Mouse (Mus musculus): ENCODE measurements around the gene Slc28a1. TPM values are rescaled to one million over a fixed set of nuclear protein-coding genes. Genes with fewer than 3 reads are reported as not detected.

Gene Slc28a1
- total and polyA plus RNA-seq, 3 experiments = not detected

DNA sequence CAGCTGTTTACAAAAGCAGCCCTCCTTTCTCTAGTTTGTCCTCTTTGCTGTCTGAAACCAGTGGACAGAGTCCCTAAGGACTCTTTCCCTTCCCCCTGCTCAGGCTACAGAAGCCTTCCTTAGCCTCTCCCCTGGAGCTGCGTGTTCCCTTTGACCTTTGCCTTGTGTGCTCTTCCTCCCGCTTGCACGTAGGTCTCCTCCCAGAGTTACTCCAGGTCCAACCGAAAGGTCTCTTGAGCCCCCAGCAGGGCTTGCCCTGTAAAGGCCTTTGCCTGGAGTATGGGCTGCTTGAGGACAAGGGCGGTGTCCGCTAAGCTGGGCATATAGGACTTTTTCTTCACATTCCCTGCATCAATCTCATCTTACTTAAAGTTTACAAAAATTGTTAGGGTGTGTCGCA, 104.7 kb downstream of the Slc28a1 start:
- DNase-seq (ENCODE audit: low read depth, low spot score) = no peak
- H3K4me3 ChIP-seq (ENCODE audit: control insufficient read depth in 1 of 2, insufficient read depth in 1 of 2, low read depth in 2 of 2, low read length in 2 of 2) = no peak overlapping the region
- no peaks in the 10 kb centered on the region for H3K36me3 ChIP-seq (ENCODE audit: control insufficient read depth in 1 of 2, insufficient read depth in 2 of 2, low read length in 2 of 2)
- peaks cover 0 to 8% of the 10 kb centered on the region in 2 experiments; a peak in 3 of 4 replicates for H3K27me3 ChIP-seq (ENCODE audit: control insufficient read depth in 1 of 2, insufficient read depth in 2 of 2, low read length in 2 of 2)
- no peak for TF ChIP-seq MXI1 (IDR thresholded peaks at IDR 0.05; ENCODE audit: low read depth, low read length)
- TF ChIP-seq ETS1 (IDR thresholded peaks at IDR 0.05; ENCODE audit: low read depth, low read length) = no peak
- no peak for TF ChIP-seq ZC3H11A (IDR thresholded peaks at IDR 0.05; ENCODE audit: low read depth, low read length)
- TF ChIP-seq GATA1 (IDR thresholded peaks at IDR 0.05; ENCODE audit: low read depth, low read length) = no peak
- TF ChIP-seq GABPA (IDR thresholded peaks at IDR 0.05; ENCODE audit: low read depth, low read length) = no peak
- TF ChIP-seq SIN3A (IDR thresholded peaks at IDR 0.05; ENCODE audit: low read length) = no peak
- TF ChIP-seq UBTF (IDR thresholded peaks at IDR 0.05; ENCODE audit: borderline replicate concordance, insufficient read depth, low read depth, low read length) = no peak
- TF ChIP-seq POLR2AphosphoS5 (IDR thresholded peaks at IDR 0.05; ENCODE audit: borderline replicate concordance, low read depth, low read length) = no peak
- no peak for TF ChIP-seq MAFK (IDR thresholded peaks at IDR 0.05; ENCODE audit: borderline replicate concordance, low read depth, low read length)
- no peak for TF ChIP-seq TCF12 (IDR thresholded peaks at IDR 0.05; ENCODE audit: low read depth, low read length)
- no peak for TF ChIP-seq JUND (IDR thresholded peaks at IDR 0.05; ENCODE audit: low read depth, low read length)
- TF ChIP-seq ZMIZ1 (IDR thresholded peaks at IDR 0.05; ENCODE audit: low read depth, low read length) = no peak
- TF ChIP-seq USF2 (IDR thresholded peaks at IDR 0.05; ENCODE audit: borderline replicate concordance in 1 of 2, insufficient read depth in 1 of 2, low read depth in 1 of 2, low read length in 2 of 2) = no peak
- TF ChIP-seq MAX (IDR thresholded peaks at IDR 0.05; ENCODE audit: low read length) = no peak
- TF ChIP-seq KAT2A (conservative IDR thresholded peaks at IDR 0.05; ENCODE audit: low read depth, low read length) = no peak
- no peak for TF ChIP-seq USF1 (IDR thresholded peaks at IDR 0.05; ENCODE audit: low read depth, low read length)
- no peaks in the 10 kb centered on the region for H3K4me1 ChIP-seq (ENCODE audit: control insufficient read depth in 1 of 2, insufficient read depth in 2 of 2, low read length in 2 of 2)
- H3K9ac ChIP-seq (ENCODE audit: control insufficient read depth, low read depth, low read length, poor library complexity, severe bottlenecking) = no peak overlapping the region
- H3K9me3 ChIP-seq (replicated peaks; ENCODE audit: insufficient read depth, low read length) = no peaks in the 10 kb centered on the region
- H3K79me2 ChIP-seq (ENCODE audit: control insufficient read depth, insufficient read depth, low read length, poor library complexity) = no peaks in the 10 kb centered on the region
- no peak overlapping the region for H3K27ac ChIP-seq (ENCODE audit: control insufficient read depth, low read depth, low read length)

Other genes starting within 250 kb of the Slc28a1 start
- 58.0 and 67.0 TPM in 2 replicates for gene Wdr73, start 213.5 kb upstream of the Slc28a1 start, total RNA-seq (2012; rRNA removed)
- 10 to 100 TPM in 1 of 2 experiments, not detected in 1; 57.8 TPM for gene Wdr73, start 213.5 kb upstream of the Slc28a1 start, polyA plus RNA-seq (2012; ENCODE audit: insufficient read depth in 1 of 2, insufficient read length in 2 of 2, low read depth in 1 of 2, low replicate concordance in 2 of 2, missing spikeins in 1 of 2)
- 4.4 and 4.7 TPM in 2 replicates for gene Nmb, start 209.7 kb upstream of the Slc28a1 start, total RNA-seq (2012; rRNA removed)
- 1 to 10 TPM in 1 of 2 experiments, not detected in 1; 4.6 TPM for gene Nmb, start 209.7 kb upstream of the Slc28a1 start, polyA plus RNA-seq (2012; ENCODE audit: insufficient read depth in 1 of 2, insufficient read length in 2 of 2, low read depth in 1 of 2, low replicate concordance in 2 of 2, missing spikeins in 1 of 2)
- gene Sec11a, start 167.0 kb upstream of the Slc28a1 start, total RNA-seq (2012; rRNA removed) = 132 and 144 TPM in 2 replicates
- 100 to 1,000 TPM in 1 of 2 experiments, not detected in 1; 114 TPM for gene Sec11a, start 167.0 kb upstream of the Slc28a1 start, polyA plus RNA-seq (2012; ENCODE audit: insufficient read depth in 1 of 2, insufficient read length in 2 of 2, low read depth in 1 of 2, low replicate concordance in 2 of 2, missing spikeins in 1 of 2)
- gene Zfp592, start 121.1 kb upstream of the Slc28a1 start, total RNA-seq (2012; rRNA removed) = 12.9 and 14.7 TPM in 2 replicates
- gene Zfp592, start 121.1 kb upstream of the Slc28a1 start, polyA plus RNA-seq (2012; ENCODE audit: insufficient read depth in 1 of 2, insufficient read length in 2 of 2, low read depth in 1 of 2, low replicate concordance in 2 of 2, missing spikeins in 1 of 2) = 10 to 100 TPM in 1 of 2 experiments, not detected in 1; 33.0 TPM
- under 0.01 TPM in 1 of 2 replicates, not detected in the other for gene Alpk3, start 57.2 kb upstream of the Slc28a1 start, total RNA-seq (2012; rRNA removed)
- under 1 TPM in 1 of 2 experiments, not detected in 1; 0.03 TPM for gene Alpk3, start 57.2 kb upstream of the Slc28a1 start, polyA plus RNA-seq (2012; ENCODE audit: insufficient read depth in 1 of 2, insufficient read length in 2 of 2, low read depth in 1 of 2, low replicate concordance in 2 of 2, missing spikeins in 1 of 2)
- gene Pde8a, start 98.8 kb downstream of the Slc28a1 start, total RNA-seq (2012; rRNA removed) = not detected in 2 replicates
- under 1 TPM in 1 of 2 experiments, not detected in 1; 0.11 TPM for gene Pde8a, start 98.8 kb downstream of the Slc28a1 start, polyA plus RNA-seq (2012; ENCODE audit: insufficient read depth in 1 of 2, insufficient read length in 2 of 2, low read depth in 1 of 2, low replicate concordance in 2 of 2, missing spikeins in 1 of 2)
- 3,976 and 4,252 TPM in 2 replicates for gene Rps17, start 230.5 kb downstream of the Slc28a1 start, total RNA-seq (2012; rRNA removed)
- gene Rps17, start 230.5 kb downstream of the Slc28a1 start, polyA plus RNA-seq (2012; ENCODE audit: insufficient read depth in 1 of 2, insufficient read length in 2 of 2, low read depth in 1 of 2, low replicate concordance in 2 of 2, missing spikeins in 1 of 2) = over 10,000 TPM in 1 of 2 experiments, 1,000 to 10,000 TPM in 1; 2,738 to 10,538 TPM

Measured in MEL (cell line).